8 mouse cellular contexts compared by ENCODE assay signal in the genomic region with DNA sequence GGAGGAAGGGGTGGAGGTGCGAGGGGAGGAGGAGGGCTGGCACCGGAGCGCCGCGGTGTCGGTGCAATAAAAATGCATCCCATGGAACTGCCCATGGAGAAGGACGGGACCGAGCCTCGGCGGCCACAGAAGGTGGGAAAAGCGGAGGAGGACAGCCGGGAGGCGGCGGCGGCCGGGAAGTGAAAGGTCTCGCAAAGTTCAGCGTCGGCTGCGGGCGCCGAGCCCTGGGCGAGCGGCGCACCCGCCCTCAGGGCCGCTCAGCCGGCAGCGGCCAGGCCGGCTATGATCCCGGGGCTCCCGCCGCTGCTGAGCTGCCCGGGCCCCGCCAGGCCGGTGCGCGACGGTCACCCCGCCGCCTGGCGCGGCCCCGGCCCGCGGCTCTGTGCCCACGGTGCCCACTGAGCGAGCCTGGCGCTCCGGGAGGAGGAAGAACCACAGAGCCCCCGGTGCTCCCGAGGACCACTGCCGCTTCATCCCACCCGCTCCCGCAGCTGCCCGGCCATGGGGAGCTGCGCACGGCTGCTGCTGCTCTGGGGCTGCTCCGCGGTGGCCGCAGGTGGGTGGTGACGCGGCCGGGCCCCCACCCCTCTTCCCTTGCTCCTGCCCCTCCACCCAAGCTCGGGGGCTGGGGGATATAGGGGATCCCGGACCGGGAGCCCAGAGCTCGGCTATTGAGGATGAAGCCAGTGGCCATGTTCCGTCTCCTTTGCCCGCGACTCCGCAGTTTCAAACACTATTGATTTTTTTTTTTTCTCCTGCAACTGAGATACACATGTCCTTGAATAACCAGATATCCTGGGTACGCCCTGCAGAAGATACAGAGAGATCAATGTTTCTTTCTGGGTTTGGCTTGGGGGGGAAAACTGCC. TPM values are rescaled to one million over a fixed set of nuclear protein-coding genes. Genes with fewer than 3 reads are reported as not detected.
DNase-seq lines count a peak whose midpoint lies in the region; ATAC-seq and TF ChIP-seq lines count a peak whose summit lies in the region.

No protein-coding gene starts in this region.

- H3K9me3 ChIP-seq in hindbrain, postnatal 0 days (ENCODE audit: low read length), result no peaks in the 10 kb centered on the region
- H3K9me3 ChIP-seq in liver, embryonic 11.5 days (ENCODE audit: control insufficient read depth, low read length), result no peaks in the 10 kb centered on the region

- H3K36me3 ChIP-seq in hindbrain, postnatal 0 days (ENCODE audit: insufficient read depth, low read length), result no peaks in the 10 kb centered on the region
- H3K36me3 ChIP-seq in liver, embryonic 11.5 days (ENCODE audit: control insufficient read depth, insufficient read depth, low read length), result no peaks in the 10 kb centered on the region
- no peaks in the 10 kb centered on the region for H3K36me3 ChIP-seq in myocyte (ENCODE audit: control insufficient read depth, insufficient read depth)

- peak overlapping the region; percentile 88 for H3K27ac ChIP-seq in gastrocnemius, adult 2 months
- H3K27ac ChIP-seq in hindbrain, postnatal 0 days, result peak overlapping the region; percentile 76
- no peak overlapping the region for H3K27ac ChIP-seq in liver, embryonic 11.5 days (ENCODE audit: low read depth, low read length)

- 0 out of 2 replicates have a peak, but pooled peaks cover 4% of the 10 kb centered on the region for H3K4me1 ChIP-seq in hindbrain, postnatal 0 days (ENCODE audit: insufficient read depth, low read length)
- peaks cover 16% of the 10 kb centered on the region for H3K4me1 ChIP-seq in liver, embryonic 11.5 days (replicated peaks; ENCODE audit: control insufficient read depth, insufficient read depth, low read length)

- intact Hi-C loops in gastrocnemius, adult 2 months (cut with DNase I), result loop anchor here (5.0 kb wide), 1 partner anchor 121 kb away; no protein-coding TSS in a partner anchor

- H3K79me2 ChIP-seq in myocyte (ENCODE audit: control insufficient read depth, insufficient read depth), result no peaks in the 10 kb centered on the region

- TF ChIP-seq CTCF in gastrocnemius, adult 2 months (IDR thresholded peaks at IDR 0.05), result no peak
- TF ChIP-seq CTCF in hindbrain, postnatal 0 days (IDR thresholded peaks at IDR 0.05; ENCODE audit: low read depth), result no peak

- peak; percentile 19 to 70 for DNase-seq in spleen, postnatal 4 days (ENCODE audit: low spot score in 2 of 2)
- DNase-seq in spleen, postnatal 14 days (ENCODE audit: low spot score in 2 of 2), result no peak
- peak; percentile 76 to 81 for DNase-seq in cerebellum, postnatal 14 days
- peak; percentile 73 for DNase-seq in gastrocnemius, adult 2 months
- peak; percentile 47 for DNase-seq in hindbrain, postnatal 0 days (ENCODE audit: low spot score)
- peak; percentile 57 for DNase-seq in liver, embryonic 11.5 days (ENCODE audit: low spot score)
- peak; percentile 23 for DNase-seq in yolk sac, embryonic 10.5 days (ENCODE audit: low spot score)

- H3K27me3 ChIP-seq in hindbrain, postnatal 0 days (ENCODE audit: insufficient read depth, low read length), result no peaks in the 10 kb centered on the region
- peaks cover 47% of the 10 kb centered on the region for H3K27me3 ChIP-seq in liver, embryonic 11.5 days (replicated peaks; ENCODE audit: control insufficient read depth, insufficient read depth, low read length)
- no peaks in the 10 kb centered on the region for H3K27me3 ChIP-seq in myocyte (ENCODE audit: control insufficient read depth, insufficient read depth, insufficient read length)

- peak overlapping the region; percentile 79 for H3ac ChIP-seq in myocyte (ENCODE audit: control insufficient read depth, insufficient read length)

- peak; percentile 65 for ATAC-seq in hindbrain, postnatal 0 days
- ATAC-seq in liver, embryonic 11.5 days (replicated peaks; ENCODE audit: low FRiP score), result peak; percentile 50

- peak overlapping the region; percentile 73 for H3K9ac ChIP-seq in hindbrain, postnatal 0 days (replicated peaks; ENCODE audit: low read length)
- H3K9ac ChIP-seq in liver, embryonic 11.5 days (ENCODE audit: low read depth, low read length), result peak overlapping the region; percentile 70

- WGBS in hindbrain, postnatal 0 days, result 0% methylated on average over 56 of the region's 73 CpGs
- WGBS in liver, embryonic 11.5 days, result under 1% methylated on average over 68 of the region's 73 CpGs

- TF ChIP-seq POLR2A in myocyte (IDR thresholded peaks at IDR 0.05; ENCODE audit: insufficient read length, low read depth), result peak; percentile 28

- H3K4me2 ChIP-seq in hindbrain, postnatal 0 days (ENCODE audit: low read depth, low read length), result peak overlapping the region; percentile 94
- peak overlapping the region; percentile 100 for H3K4me2 ChIP-seq in liver, embryonic 11.5 days
- peak overlapping the region; percentile 81 for H3K4me2 ChIP-seq in myocyte (ENCODE audit: low read depth)

- H3K4me3 ChIP-seq in gastrocnemius, adult 2 months, result peak overlapping the region; percentile 95
- H3K4me3 ChIP-seq in hindbrain, postnatal 0 days (ENCODE audit: low read length), result peak overlapping the region; percentile 69
- peak overlapping the region; percentile 77 for H3K4me3 ChIP-seq in liver, embryonic 11.5 days (ENCODE audit: low read depth, low read length)
- H3K4me3 ChIP-seq in myocyte, result peak overlapping the region; percentile 30

TF ChIP-seq in myocyte, 11 proteins besides CTCF, POLR2A, EP300 and RAD21:
- TF ChIP-seq MYOG (IDR thresholded peaks at IDR 0.05; ENCODE audit: control insufficient read depth in 1 of 3, insufficient read depth in 1 of 3, insufficient read length in 2 of 3, low read depth in 2 of 3) (peak in 2 of 3 experiments; percentile 22 to 44), E2F4 (IDR thresholded peaks at IDR 0.05; ENCODE audit: insufficient read depth) (no peak), REST (IDR thresholded peaks at IDR 0.05; ENCODE audit: insufficient read depth, insufficient read length) (no peak), USF1 (IDR thresholded peaks at IDR 0.05; ENCODE audit: low read depth) (no peak), TCF3 (IDR thresholded peaks at IDR 0.05; ENCODE audit: insufficient read length, low read depth) (no peak), CEBPB (IDR thresholded peaks at IDR 0.05; ENCODE audit: insufficient read depth, poor library complexity, severe bottlenecking) (no peak), SRF (IDR thresholded peaks at IDR 0.05; ENCODE audit: control insufficient read depth, insufficient read length, low read depth) (no peak), POLR2AphosphoS2 (IDR thresholded peaks at IDR 0.05; ENCODE audit: insufficient read length, low read depth) (no peak), MYOD1 (IDR thresholded peaks at IDR 0.05; ENCODE audit: control insufficient read depth in 1 of 3, insufficient read length in 2 of 3, low read depth in 2 of 3) (no peak)

RNA-seq across cellular contexts. Expression of gene Ntn4, which starts 0.7 kb away (rescaled TPM):
- 10 to 100 TPM in 1 of 2 experiments, 1 to 10 TPM in 1; 6.7 to 14.8 TPM for total RNA-seq in gastrocnemius, adult 2 months (2021)
- 13.1 and 26.4 TPM in 2 replicates for total RNA-seq in hindbrain, postnatal 0 days (2014; rRNA removed)
- polyA plus RNA-seq in hindbrain, postnatal 0 days (2015; fragmentation: Nextera tagmentation; extraction: Ambion mirVana), result 0.99 and 1.2 TPM in 2 replicates
- polyA plus RNA-seq in liver, embryonic 11.5 days (2014; fragmentation: Nextera tagmentation; extraction: Ambion mirVana), result 0.56 and 0.60 TPM in 2 replicates
- polyA plus RNA-seq in myocyte (2012; fragmentation: generic; extraction: Trizol), result 3.0 TPM

RNA-seq across cellular contexts. Expression of gene Snrpf, which starts 51.7 kb away (rescaled TPM):
- total RNA-seq in gastrocnemius, adult 2 months (2021), result 1 to 10 TPM; 6.5 to 8.9 TPM
- total RNA-seq in hindbrain, postnatal 0 days (2014; rRNA removed), result 20.1 and 26.2 TPM in 2 replicates
- polyA plus RNA-seq in hindbrain, postnatal 0 days (2015; fragmentation: Nextera tagmentation; extraction: Ambion mirVana), result 65.2 and 65.8 TPM in 2 replicates
- polyA plus RNA-seq in liver, embryonic 11.5 days (2014; fragmentation: Nextera tagmentation; extraction: Ambion mirVana), result 179 and 199 TPM in 2 replicates
- 156 TPM for polyA plus RNA-seq in myocyte (2012; fragmentation: generic; extraction: Trizol)

Comparison
In these comparisons a context has a peak if more than half of its experiments do, and no peak if none do; other contexts are left out.
1. DNase-seq: peak in spleen, postnatal 4 days (2 of 2), cerebellum, postnatal 14 days (2 of 2), gastrocnemius, adult 2 months (single experiment), hindbrain, postnatal 0 days (single experiment), liver, embryonic 11.5 days (single experiment) and yolk sac, embryonic 10.5 days (single experiment); none in spleen, postnatal 14 days (0 of 2).
2. H3K4me3 ChIP-seq: peak in every context shown above with its lines; median percentile 95 in gastrocnemius, adult 2 months; 77 in liver, embryonic 11.5 days; 69 in hindbrain, postnatal 0 days; 30 in myocyte.
3. Peak in every context shown above with its lines, with median percentiles within 50 percentile points of each other: H3K4me2 ChIP-seq.